Mouse (Mus musculus): ENCODE measurements at regions not wholly inside any gene's neighbourhood (a gene's known extent, or its start where the extent isn't known, plus 50 kb on each side); places are given as distances from the start of the nearest gene placed in this dataset.

DNA sequence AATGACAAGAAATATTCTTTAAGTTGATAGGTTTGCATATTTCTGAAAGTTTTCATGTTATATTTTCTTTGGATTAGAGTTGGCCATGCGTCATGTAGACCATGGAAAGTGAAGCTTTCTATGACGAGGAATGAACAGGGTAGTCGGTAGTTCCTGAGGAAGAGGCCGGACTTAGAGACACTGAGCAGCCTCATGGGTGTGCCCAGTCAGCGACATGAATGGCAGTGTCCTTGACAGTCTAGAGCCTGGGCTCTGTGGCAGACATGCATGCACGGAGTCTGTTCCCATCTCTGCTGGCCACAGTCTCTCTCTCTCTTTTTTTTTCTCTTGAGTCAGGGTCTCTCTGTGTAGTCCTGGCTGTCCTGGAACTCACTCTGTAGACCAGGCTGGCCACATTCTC lies 1176.9 kb upstream of the A1bg start:
- no peak overlapping the region for H3K9ac ChIP-seq (replicated peaks; ENCODE audit: low read length)
- no peaks in the 10 kb centered on the region for H3K4me1 ChIP-seq (ENCODE audit: control insufficient read depth, insufficient read depth, low read length)
- no peak overlapping the region for H3K4me3 ChIP-seq (ENCODE audit: low read depth, low read length)
- no peaks in the 10 kb centered on the region for H3K36me3 ChIP-seq (replicated peaks; ENCODE audit: control insufficient read depth, insufficient read depth, low read depth, low read length)
- H3K4me2 ChIP-seq (ENCODE audit: low read depth, low read length) = no peak overlapping the region
- ATAC-seq (replicated peaks; ENCODE audit: insufficient number of reproducible peaks, low FRiP score, low TSS enrichment, low read depth) = no peak
- no peaks in the 10 kb centered on the region for H3K9me3 ChIP-seq (replicated peaks; ENCODE audit: control insufficient read depth, low read length)
- no peak for DNase-seq (ENCODE audit: low spot score)
- whole genome bisulfite sequencing = 83% methylated on average over 6 of the region's 6 CpGs
- no peaks in the 10 kb centered on the region for H3K27me3 ChIP-seq (ENCODE audit: control insufficient read depth, insufficient read depth, low read length)
- no peak overlapping the region for H3K27ac ChIP-seq (replicated peaks; ENCODE audit: low read depth, low read length)

DNA sequence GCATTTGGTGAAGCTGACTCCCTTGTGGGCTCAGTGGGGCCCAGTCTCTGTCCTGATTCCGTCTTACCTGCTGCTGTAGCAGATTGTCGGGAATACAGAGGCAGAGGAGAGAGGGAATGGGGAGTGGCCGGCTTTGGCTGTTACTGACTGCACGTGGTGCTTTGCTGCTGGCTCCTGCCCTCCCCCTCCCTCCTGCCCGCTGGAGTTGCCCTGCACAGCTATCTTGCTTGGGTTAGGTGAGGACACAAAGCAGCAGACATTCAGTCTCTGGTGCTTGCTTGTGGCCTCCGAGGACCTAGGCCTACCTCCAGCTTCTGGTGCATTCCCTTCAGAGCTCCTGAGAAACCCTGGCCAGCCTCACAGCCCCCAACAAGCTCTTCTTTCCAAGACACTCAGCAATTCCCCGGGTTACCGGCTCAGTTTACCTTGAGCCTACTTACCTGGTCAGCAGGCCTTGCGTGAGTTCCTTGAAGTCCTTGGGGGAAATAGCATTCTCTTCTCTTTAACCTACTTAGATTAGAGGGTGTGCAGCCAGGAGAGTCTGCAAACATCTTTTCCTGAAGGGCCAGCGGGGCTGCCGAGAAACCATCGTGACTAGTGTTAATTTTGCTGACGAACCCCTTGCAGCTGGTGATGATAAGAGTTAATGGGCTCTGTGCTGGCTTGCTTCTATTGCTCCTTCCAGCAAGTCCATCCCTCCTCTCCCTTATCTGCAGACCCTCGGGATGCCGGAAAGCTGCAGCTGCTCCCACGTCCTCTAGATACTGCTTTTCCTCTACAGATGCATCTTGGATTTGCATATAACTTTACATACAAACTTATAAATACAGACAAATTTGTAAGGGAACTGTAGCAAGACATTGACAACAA lies 1176.2 kb upstream of the A1bg start:
- H3K4me2 ChIP-seq (ENCODE audit: low read depth, low read length) = no peak overlapping the region
- no peaks in the 10 kb centered on the region for H3K4me1 ChIP-seq (ENCODE audit: control insufficient read depth, insufficient read depth, low read length)
- H3K27me3 ChIP-seq (ENCODE audit: control insufficient read depth, insufficient read depth, low read length) = no peaks in the 10 kb centered on the region
- H3K9me3 ChIP-seq (replicated peaks; ENCODE audit: control insufficient read depth, low read length) = no peaks in the 10 kb centered on the region
- no peak overlapping the region for H3K9ac ChIP-seq (replicated peaks; ENCODE audit: low read length)
- DNase-seq (ENCODE audit: low spot score) (peak; percentile 9), ATAC-seq (replicated peaks; ENCODE audit: insufficient number of reproducible peaks, low FRiP score, low TSS enrichment, low read depth) (no peak)
- H3K36me3 ChIP-seq (replicated peaks; ENCODE audit: control insufficient read depth, insufficient read depth, low read depth, low read length) = no peaks in the 10 kb centered on the region
- no peak overlapping the region for H3K4me3 ChIP-seq (ENCODE audit: low read depth, low read length)
- 55% methylated on average over 16 of the region's 16 CpGs for WGBS
- no peak overlapping the region for H3K27ac ChIP-seq (replicated peaks; ENCODE audit: low read depth, low read length)

DNA sequence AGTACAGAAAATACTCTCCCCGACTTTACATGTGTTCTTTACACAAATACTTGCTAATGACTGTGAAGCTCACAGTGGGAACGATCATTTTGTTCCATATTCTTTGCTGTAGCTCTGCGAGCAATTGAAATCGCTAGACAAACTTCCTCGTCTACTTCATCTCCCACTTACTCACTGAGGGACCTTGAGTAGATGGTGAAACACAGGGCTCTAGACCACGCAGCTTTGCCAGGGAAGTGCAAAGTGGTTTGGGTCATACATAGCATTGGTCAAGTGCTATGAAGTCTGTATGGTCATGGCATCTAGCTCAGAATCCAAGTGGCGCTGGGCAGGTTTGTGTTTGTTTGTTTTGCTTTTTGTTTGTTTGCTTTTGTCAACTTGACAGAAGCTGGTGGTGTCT lies 1174.0 kb upstream of the A1bg start:
- DNase-seq (ENCODE audit: low spot score) (no peak), ATAC-seq (replicated peaks; ENCODE audit: insufficient number of reproducible peaks, low FRiP score, low TSS enrichment, low read depth) (no peak)
- WGBS = 88% methylated on average over 7 of the region's 7 CpGs

DNA sequence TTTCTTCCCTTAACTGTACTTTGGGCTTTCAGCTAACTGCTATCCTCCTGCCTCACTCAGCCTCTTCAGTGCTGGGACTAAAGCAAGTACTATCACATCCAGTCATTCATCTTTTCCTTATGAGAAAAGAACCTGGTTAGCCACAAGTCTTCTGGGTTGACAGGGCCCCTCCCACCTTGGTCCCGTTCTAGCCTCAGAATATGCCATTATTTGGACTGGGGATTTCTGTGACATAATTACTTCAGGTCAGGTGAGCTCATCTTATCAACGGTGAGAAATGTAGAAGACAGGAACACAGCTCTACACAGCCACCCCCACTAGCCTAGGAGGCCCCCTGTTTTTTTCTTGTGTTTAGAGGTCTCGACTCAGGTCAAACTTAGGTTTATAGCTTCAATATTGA lies 1172.4 kb upstream of the A1bg start:
- H3K4me3 ChIP-seq (ENCODE audit: low read depth, low read length) = no peak overlapping the region
- H3K9ac ChIP-seq (replicated peaks; ENCODE audit: low read length) = no peak overlapping the region
- no peak for DNase-seq (ENCODE audit: low spot score)
- H3K27me3 ChIP-seq (ENCODE audit: control insufficient read depth, insufficient read depth, low read length) = no peaks in the 10 kb centered on the region
- no peak overlapping the region for H3K4me2 ChIP-seq (ENCODE audit: low read depth, low read length)
- no peaks in the 10 kb centered on the region for H3K36me3 ChIP-seq (replicated peaks; ENCODE audit: control insufficient read depth, insufficient read depth, low read depth, low read length)
- peaks cover 6% of the 10 kb centered on the region for H3K4me1 ChIP-seq (ENCODE audit: control insufficient read depth, insufficient read depth, low read length)
- H3K27ac ChIP-seq (replicated peaks; ENCODE audit: low read depth, low read length) = no peak overlapping the region
- 89% methylated on average over 3 of the region's 3 CpGs for WGBS
- ATAC-seq (replicated peaks; ENCODE audit: insufficient number of reproducible peaks, low FRiP score, low TSS enrichment, low read depth) = no peak
- H3K9me3 ChIP-seq (replicated peaks; ENCODE audit: control insufficient read depth, low read length) = no peaks in the 10 kb centered on the region

More for the DNA sequence above, 1174.0 kb upstream of the A1bg start:
- Histone ChIP-seq H3K27ac (replicated peaks; ENCODE audit: low read depth, low read length) (no peak overlapping the region), H3K4me3 (ENCODE audit: low read depth, low read length) (no peak overlapping the region), H3K4me2 (ENCODE audit: low read depth, low read length) (no peak overlapping the region), H3K4me1 (ENCODE audit: control insufficient read depth, insufficient read depth, low read length) (peaks cover 6% of the 10 kb centered on the region), H3K27me3 (ENCODE audit: control insufficient read depth, insufficient read depth, low read length) (no peaks in the 10 kb centered on the region), H3K36me3 (replicated peaks; ENCODE audit: control insufficient read depth, insufficient read depth, low read depth, low read length) (no peaks in the 10 kb centered on the region), H3K9ac (replicated peaks; ENCODE audit: low read length) (no peak overlapping the region), H3K9me3 (replicated peaks; ENCODE audit: control insufficient read depth, low read length) (no peaks in the 10 kb centered on the region)

DNA sequence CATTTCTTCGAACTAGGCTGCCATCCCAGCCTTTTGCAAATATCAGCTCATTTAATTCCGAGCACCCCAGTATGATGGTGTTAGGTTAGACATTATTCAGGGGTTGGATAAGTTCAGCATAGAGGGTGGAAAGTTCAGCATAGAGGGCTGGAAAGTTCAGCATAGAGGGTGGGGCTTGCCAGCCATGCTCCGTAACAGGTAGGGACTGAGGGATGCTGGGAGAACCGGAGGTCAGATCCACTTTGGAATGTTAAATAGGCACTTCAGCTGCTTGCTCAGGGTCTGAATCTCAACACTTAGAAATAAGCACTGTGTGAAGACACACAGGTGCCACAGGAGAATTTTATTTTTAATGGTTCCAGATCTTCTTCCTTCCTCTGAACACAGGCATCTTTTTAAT lies 1170.9 kb upstream of the A1bg start:
- ATAC-seq (replicated peaks; ENCODE audit: insufficient number of reproducible peaks, low FRiP score, low TSS enrichment, low read depth) = no peak
- no peak for DNase-seq (ENCODE audit: low spot score)
- peaks cover 6% of the 10 kb centered on the region for H3K4me1 ChIP-seq (ENCODE audit: control insufficient read depth, insufficient read depth, low read length)
- H3K9ac ChIP-seq (replicated peaks; ENCODE audit: low read length) = no peak overlapping the region
- no peaks in the 10 kb centered on the region for H3K36me3 ChIP-seq (replicated peaks; ENCODE audit: control insufficient read depth, insufficient read depth, low read depth, low read length)
- H3K27me3 ChIP-seq (ENCODE audit: control insufficient read depth, insufficient read depth, low read length) = no peaks in the 10 kb centered on the region
- no peak overlapping the region for H3K27ac ChIP-seq (replicated peaks; ENCODE audit: low read depth, low read length)
- no peak overlapping the region for H3K4me3 ChIP-seq (ENCODE audit: low read depth, low read length)
- 71% methylated on average over 4 of the region's 4 CpGs for WGBS
- no peaks in the 10 kb centered on the region for H3K9me3 ChIP-seq (replicated peaks; ENCODE audit: control insufficient read depth, low read length)
- no peak overlapping the region for H3K4me2 ChIP-seq (ENCODE audit: low read depth, low read length)

DNA sequence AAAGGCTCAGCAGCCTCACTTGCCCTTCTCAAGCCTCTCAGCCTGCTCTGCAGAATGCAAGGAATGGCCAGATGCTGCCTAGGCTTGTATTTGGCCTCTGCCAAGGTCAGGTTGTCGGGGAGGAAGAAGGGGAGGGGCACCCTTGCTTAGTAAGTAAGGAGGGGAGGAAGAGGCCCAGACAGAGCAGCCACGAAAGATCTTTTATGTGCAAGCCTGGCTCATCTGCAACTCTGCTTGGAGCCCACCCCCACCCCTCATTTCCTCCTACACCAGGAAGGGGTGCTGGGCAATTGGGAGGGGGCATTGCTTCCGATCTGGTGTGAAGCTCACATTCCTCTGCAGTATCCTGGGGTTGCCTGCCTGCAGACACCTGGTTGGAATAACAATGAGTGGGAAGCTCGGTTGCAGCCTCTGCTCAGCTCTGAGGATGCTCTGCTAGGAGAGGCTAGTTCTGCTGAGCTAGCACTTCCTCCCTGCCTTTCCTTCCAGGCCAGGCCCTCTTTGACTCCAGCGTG lies 1169.9 kb upstream of the A1bg start:
- H3K4me1 ChIP-seq (ENCODE audit: control insufficient read depth, insufficient read depth, low read length) = peaks cover 6% of the 10 kb centered on the region
- no peaks in the 10 kb centered on the region for H3K27me3 ChIP-seq (ENCODE audit: control insufficient read depth, insufficient read depth, low read length)
- H3K27ac ChIP-seq (replicated peaks; ENCODE audit: low read depth, low read length) = no peak overlapping the region
- no peaks in the 10 kb centered on the region for H3K36me3 ChIP-seq (replicated peaks; ENCODE audit: control insufficient read depth, insufficient read depth, low read depth, low read length)
- DNase-seq (ENCODE audit: low spot score) = peak; percentile 42
- H3K9me3 ChIP-seq (replicated peaks; ENCODE audit: control insufficient read depth, low read length) = no peaks in the 10 kb centered on the region
- 9% methylated on average over 5 of the region's 5 CpGs for WGBS
- H3K4me3 ChIP-seq (ENCODE audit: low read depth, low read length) = no peak overlapping the region
- H3K9ac ChIP-seq (replicated peaks; ENCODE audit: low read length) = no peak overlapping the region; the same call in 1 of the 2 replicates
- ATAC-seq (replicated peaks; ENCODE audit: insufficient number of reproducible peaks, low FRiP score, low TSS enrichment, low read depth) = peak; percentile 40; the same call in 1 of the 2 replicates
- H3K4me2 ChIP-seq (ENCODE audit: low read depth, low read length) = no peak overlapping the region

DNA sequence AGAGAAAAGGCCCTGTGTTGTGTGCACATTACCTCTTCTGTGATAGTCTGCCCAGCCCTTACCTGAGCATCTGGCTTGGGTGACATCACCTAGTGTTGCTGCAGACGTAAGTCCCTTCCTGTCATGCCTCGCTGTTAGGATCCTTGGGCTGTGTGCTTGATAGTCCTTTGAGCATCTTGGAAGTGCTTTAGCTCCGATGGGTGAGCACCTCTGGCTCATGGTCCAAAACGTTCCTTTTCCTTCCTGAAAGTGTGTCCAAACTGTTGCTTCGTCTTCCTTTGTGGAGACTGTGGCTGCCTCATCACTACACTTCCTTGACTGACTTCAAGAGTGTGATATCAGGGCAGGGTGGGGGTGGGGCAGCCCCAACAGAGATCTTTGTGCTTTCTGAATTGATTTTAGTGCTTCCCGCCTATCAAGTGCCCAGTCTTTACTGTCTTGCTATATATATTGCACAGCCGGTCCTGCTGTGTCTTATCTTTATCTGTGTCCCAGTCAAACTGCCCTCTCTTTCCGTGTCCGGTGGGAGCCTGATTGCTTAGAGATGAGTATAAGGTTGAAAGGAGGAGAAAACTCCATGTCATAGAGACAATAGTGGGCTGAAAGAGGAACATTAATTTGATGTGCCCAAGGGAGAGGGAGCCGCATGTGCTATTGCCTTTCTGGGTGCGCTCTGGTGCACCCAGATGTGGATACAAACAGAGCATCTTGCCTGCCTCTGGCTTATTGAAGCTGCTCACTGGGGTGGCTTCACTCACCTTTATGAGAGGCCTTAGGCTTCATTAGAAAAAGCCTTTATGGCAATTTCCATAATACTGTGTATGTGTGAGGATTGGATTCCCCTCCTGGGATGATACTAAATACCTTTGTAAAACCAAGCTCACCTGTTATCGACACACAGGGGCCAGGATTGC lies 1169.2 kb upstream of the A1bg start:
- H3K27ac ChIP-seq (replicated peaks; ENCODE audit: low read depth, low read length) = no peak overlapping the region
- no peaks in the 10 kb centered on the region for H3K9me3 ChIP-seq (replicated peaks; ENCODE audit: control insufficient read depth, low read length)
- H3K9ac ChIP-seq (replicated peaks; ENCODE audit: low read length) = no peak overlapping the region; the same call in 1 of the 2 replicates
- H3K4me1 ChIP-seq (ENCODE audit: control insufficient read depth, insufficient read depth, low read length) = peaks cover 6% of the 10 kb centered on the region
- H3K27me3 ChIP-seq (ENCODE audit: control insufficient read depth, insufficient read depth, low read length) = no peaks in the 10 kb centered on the region
- H3K4me3 ChIP-seq (ENCODE audit: low read depth, low read length) = no peak overlapping the region
- DNase-seq (ENCODE audit: low spot score) (no peak), ATAC-seq (replicated peaks; ENCODE audit: insufficient number of reproducible peaks, low FRiP score, low TSS enrichment, low read depth) (peak; percentile 7; the same call in 1 of the 2 replicates)
- no peak overlapping the region for H3K4me2 ChIP-seq (ENCODE audit: low read depth, low read length)
- H3K36me3 ChIP-seq (replicated peaks; ENCODE audit: control insufficient read depth, insufficient read depth, low read depth, low read length) = no peaks in the 10 kb centered on the region
- 53% methylated on average over 12 of the region's 12 CpGs for WGBS

Measured in embryonic facial prominence, embryonic 11.5 days (tissue).